Mouse (Mus musculus): ENCODE measurements around the gene Zfp68. TPM values are rescaled to one million over a fixed set of nuclear protein-coding genes. Genes with fewer than 3 reads are reported as not detected.
"Not testable (repeated sequence)": the region's sequence is repeated elsewhere in the genome, so short reads cannot be mapped to it uniquely, and the experiment has no call there.

Zfp68 gene
- polyA plus RNA-seq, 1 experiment from 2014 or later, result 43.1 TPM

DNA sequence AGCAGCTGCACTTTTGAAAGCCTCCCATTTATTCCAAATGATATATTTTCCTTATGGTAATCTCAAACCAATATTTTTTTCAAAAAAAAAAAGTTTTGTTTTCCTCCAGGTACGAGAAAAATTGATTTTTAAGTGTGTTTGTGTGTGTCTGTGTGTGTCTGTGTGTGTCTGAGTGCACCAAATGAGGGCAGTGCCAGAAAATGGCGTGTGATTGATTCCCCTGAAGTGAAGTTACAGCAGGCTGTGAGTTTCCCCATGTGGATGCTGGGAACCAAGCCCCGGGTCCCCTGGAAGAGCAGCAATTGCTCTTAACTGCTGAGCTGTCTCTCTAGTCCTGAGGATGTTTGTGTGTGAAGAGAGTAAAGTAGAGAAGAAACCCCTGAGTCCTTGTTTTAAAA, 3.9 kb upstream of the Zfp68 start:
- Histone ChIP-seq H3K4me1 (ENCODE audit: control insufficient read depth, insufficient read depth, low read length) (peaks cover 14% of the 10 kb centered on the region; the same call in 1 of the 2 replicates), H3K27ac (ENCODE audit: low read length) (peak overlapping the region; percentile 92; the same call in 1 of the 2 replicates), H3K9ac (ENCODE audit: low read depth, low read length) (peak overlapping the region; percentile 92), H3K9me3 (ENCODE audit: control insufficient read depth, low read length) (no peaks in the 10 kb centered on the region), H3K36me3 (ENCODE audit: control insufficient read depth, insufficient read depth, low read length) (no peaks in the 10 kb centered on the region), H3K4me2 (ENCODE audit: low read depth, low read length) (peak overlapping the region; percentile 75), H3K4me3 (ENCODE audit: low read length) (peak overlapping the region; percentile 78), H3K27me3 (replicated peaks; ENCODE audit: control insufficient read depth, insufficient read depth, low read length) (no peaks in the 10 kb centered on the region)
- 10% methylated on average over 3 of the region's 3 CpGs for WGBS
- no peak for ATAC-seq

DNA sequence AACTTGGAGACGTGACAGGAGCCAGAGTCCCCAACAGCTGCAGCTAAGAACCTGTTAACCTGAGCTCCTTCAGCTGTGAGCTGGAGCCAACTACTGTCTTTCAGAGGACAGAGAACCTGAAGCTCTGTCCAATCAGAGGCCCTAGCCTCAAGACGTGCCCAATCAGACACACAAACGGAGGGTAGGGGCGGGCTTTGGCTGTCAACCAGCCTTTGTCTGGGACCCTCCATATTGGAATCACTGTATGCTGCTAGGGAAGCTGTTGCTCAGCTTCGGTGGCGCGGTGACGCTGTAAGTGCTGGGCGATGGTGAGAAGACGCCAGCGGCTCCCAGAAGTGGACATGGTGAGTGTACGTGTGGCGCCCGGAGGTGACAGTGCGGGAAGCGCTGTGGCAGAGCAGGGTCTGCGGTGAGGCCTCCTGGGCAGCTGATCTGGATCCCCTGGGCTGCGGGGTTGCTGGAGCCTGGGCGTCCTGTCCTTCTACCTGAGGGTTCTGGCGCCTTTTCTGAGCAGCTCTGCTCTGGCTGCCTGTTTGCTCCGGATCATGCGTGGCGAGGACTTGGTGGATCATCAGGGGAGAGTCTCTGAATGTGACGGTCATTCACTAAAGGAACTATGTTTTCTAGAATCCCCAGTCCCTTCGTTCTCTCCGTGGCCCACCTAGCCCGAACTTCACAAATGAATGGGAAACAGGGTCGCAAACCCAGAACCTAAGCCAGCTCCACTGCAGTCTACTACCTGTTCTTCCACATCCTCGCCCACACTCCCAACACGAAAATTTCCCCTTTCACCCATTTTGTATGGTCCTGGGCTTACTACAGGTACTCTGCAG, 3.3 kb upstream of the Zfp68 start, which contains the start of gene A430033K04Rik:
Gene A430033K04Rik, plus strand, starts transcription at position 215 of the 833 bp plus-strand sequence.
- Histone ChIP-seq H3K9me3 (ENCODE audit: control insufficient read depth, low read length) (no peaks in the 10 kb centered on the region), H3K9ac (ENCODE audit: low read depth, low read length) (peak within 1 kb of the TSS; percentile 92), H3K27ac (ENCODE audit: low read length) (peak within 1 kb of the TSS; percentile 92), H3K4me1 (ENCODE audit: control insufficient read depth, insufficient read depth, low read length) (peaks cover 14% of the 10 kb centered on the region; the same call in 1 of the 2 replicates), H3K27me3 (replicated peaks; ENCODE audit: control insufficient read depth, insufficient read depth, low read length) (no peaks in the 10 kb centered on the region), H3K4me3 (ENCODE audit: low read length) (peak within 1 kb of the TSS; percentile 78), H3K36me3 (ENCODE audit: control insufficient read depth, insufficient read depth, low read length) (0 out of 2 replicates have a peak, but pooled peaks cover 2% of the 10 kb centered on the region), H3K4me2 (ENCODE audit: low read depth, low read length) (peak within 1 kb of the TSS; percentile 75)
- peak; percentile 95 for ATAC-seq
- WGBS, result under 1% methylated on average over 30 of the region's 30 CpGs

DNA sequence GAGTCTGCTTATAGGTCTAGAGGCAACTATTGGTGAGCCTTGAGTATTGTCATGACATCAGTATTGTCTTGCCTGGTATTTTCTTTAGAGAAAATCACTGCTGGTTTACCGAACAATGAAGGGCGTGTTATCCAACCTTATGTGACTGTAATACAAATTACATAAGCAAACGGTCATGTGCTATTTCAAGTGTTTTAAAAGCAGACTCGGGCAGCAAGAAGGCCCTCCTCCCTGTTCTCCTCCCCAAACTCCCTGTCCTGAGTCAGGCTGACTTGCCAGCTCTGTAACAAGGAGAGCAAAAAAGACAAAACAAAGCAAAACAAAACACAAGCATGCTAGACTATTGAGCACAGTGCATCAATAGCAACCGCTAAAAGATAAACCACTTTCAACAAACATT, 1.3 kb upstream of the Zfp68 start:
- Histone ChIP-seq H3K9ac (ENCODE audit: low read depth, low read length) (no peak overlapping the region), H3K27ac (ENCODE audit: low read length) (0 out of 2 replicates have a peak overlapping the region, but pooled peaks have one; percentile 6), H3K4me3 (ENCODE audit: low read length) (no peak overlapping the region), H3K27me3 (replicated peaks; ENCODE audit: control insufficient read depth, insufficient read depth, low read length) (no peaks in the 10 kb centered on the region), H3K4me2 (ENCODE audit: low read depth, low read length) (no peak overlapping the region), H3K4me1 (ENCODE audit: control insufficient read depth, insufficient read depth, low read length) (peaks cover 14% of the 10 kb centered on the region; the same call in 1 of the 2 replicates), H3K9me3 (ENCODE audit: control insufficient read depth, low read length) (peaks cover 15% of the 10 kb centered on the region), H3K36me3 (ENCODE audit: control insufficient read depth, insufficient read depth, low read length) (peaks cover 19% of the 10 kb centered on the region)
- no peak for ATAC-seq
- 75% methylated on average over 5 of the region's 5 CpGs for WGBS

DNA sequence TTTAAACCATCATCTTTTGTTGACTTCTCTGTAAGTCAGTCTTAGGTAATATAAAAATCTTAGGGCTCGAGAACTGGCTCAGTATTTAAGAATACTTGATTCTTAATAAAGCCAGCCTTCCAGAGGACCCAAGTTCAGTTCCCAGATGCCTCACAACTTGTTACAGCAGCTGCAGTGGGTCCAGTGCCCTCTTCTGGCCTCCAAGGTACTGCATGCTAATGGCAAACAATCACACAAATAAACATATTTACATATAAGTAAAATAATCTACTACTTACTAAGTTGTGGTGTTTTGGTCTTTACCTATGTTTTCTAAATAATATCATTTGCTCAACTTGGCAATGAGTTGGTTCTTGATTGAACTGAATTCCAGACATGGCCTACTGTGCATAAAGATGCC, 1.2 kb downstream of the Zfp68 start:
- WGBS, result 95% methylated on average over 1 of the region's 1 CpGs
- H3K4me3 ChIP-seq (ENCODE audit: low read length), result no peak overlapping the region
- H3K4me2 ChIP-seq (ENCODE audit: low read depth, low read length), result no peak overlapping the region
- no peaks in the 10 kb centered on the region for H3K27me3 ChIP-seq (replicated peaks; ENCODE audit: control insufficient read depth, insufficient read depth, low read length)
- no peak overlapping the region for H3K9ac ChIP-seq (ENCODE audit: low read depth, low read length)
- peaks cover 40% of the 10 kb centered on the region for H3K36me3 ChIP-seq (ENCODE audit: control insufficient read depth, insufficient read depth, low read length)
- H3K9me3 ChIP-seq (ENCODE audit: control insufficient read depth, low read length), result peaks cover 23% of the 10 kb centered on the region
- no peak overlapping the region for H3K27ac ChIP-seq (ENCODE audit: low read length)
- peaks cover 9% of the 10 kb centered on the region; the same call in 1 of the 2 replicates for H3K4me1 ChIP-seq (ENCODE audit: control insufficient read depth, insufficient read depth, low read length)
- no peak for ATAC-seq

DNA sequence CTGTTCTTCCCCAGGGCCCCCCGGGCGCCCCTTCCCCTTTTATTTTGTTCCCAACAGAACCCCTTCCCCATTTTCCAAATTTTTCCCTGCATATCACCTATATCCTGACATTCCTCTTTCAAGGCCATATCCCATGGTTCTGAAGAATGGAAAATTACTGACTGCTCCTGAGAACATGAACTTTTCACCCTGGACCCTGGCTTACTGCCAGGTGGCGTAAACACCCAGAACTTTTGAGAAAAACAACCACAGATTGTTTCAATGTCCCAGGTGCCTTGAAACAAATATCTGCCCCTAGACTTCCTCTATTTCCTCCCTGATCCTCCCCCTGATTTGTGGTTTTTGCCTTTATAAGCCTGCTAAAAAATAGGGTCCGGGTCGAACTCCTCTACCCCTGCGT, 32.2 kb downstream of the Zfp68 start:
- Histone ChIP-seq H3K4me3 (ENCODE audit: low read length) (no peak overlapping the region), H3K27ac (ENCODE audit: low read length) (no peak overlapping the region), H3K4me2 (ENCODE audit: low read depth, low read length) (no peak overlapping the region), H3K36me3 (ENCODE audit: control insufficient read depth, insufficient read depth, low read length) (no peaks in the 10 kb centered on the region), H3K4me1 (ENCODE audit: control insufficient read depth, insufficient read depth, low read length) (no peaks in the 10 kb centered on the region), H3K9ac (ENCODE audit: low read depth, low read length) (no peak overlapping the region), H3K27me3 (replicated peaks; ENCODE audit: control insufficient read depth, insufficient read depth, low read length) (no peaks in the 10 kb centered on the region), H3K9me3 (ENCODE audit: control insufficient read depth, low read length) (peaks cover 13% of the 10 kb centered on the region)
- no peak for ATAC-seq
- WGBS, result 85% methylated on average over 6 of the region's 6 CpGs

DNA sequence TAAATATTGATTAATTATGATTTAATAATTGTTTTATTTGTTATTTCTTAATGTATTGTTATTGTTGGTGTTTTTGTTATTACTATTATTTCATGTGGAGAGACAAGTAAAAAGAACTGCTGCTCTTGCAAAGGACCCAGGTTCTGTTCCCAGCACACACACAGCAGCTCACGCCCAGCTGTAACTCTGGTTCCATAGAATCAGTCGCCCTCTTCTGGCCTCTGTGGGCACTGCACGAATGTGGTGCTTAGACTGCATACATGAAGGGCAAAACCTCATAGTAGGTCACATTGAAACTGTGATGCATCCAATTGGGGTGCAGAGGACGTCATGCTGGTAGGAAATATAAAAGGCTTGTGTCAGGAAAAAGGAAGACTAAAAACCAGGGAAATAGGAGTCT, 47.9 kb downstream of the Zfp68 start:
- H3K27me3 ChIP-seq (replicated peaks; ENCODE audit: control insufficient read depth, insufficient read depth, low read length), result no peaks in the 10 kb centered on the region
- H3K27ac ChIP-seq (ENCODE audit: low read length), result no peak overlapping the region
- 0 out of 2 replicates have a peak, but pooled peaks cover 3% of the 10 kb centered on the region for H3K9me3 ChIP-seq (ENCODE audit: control insufficient read depth, low read length)
- WGBS, result 53% methylated on average over 4 of the region's 4 CpGs
- ATAC-seq, result no peak
- H3K4me3 ChIP-seq (ENCODE audit: low read length), result no peak overlapping the region
- H3K36me3 ChIP-seq (ENCODE audit: control insufficient read depth, insufficient read depth, low read length), result no peaks in the 10 kb centered on the region
- no peak overlapping the region for H3K4me2 ChIP-seq (ENCODE audit: low read depth, low read length)
- no peaks in the 10 kb centered on the region for H3K4me1 ChIP-seq (ENCODE audit: control insufficient read depth, insufficient read depth, low read length)
- H3K9ac ChIP-seq (ENCODE audit: low read depth, low read length), result no peak overlapping the region

DNA sequence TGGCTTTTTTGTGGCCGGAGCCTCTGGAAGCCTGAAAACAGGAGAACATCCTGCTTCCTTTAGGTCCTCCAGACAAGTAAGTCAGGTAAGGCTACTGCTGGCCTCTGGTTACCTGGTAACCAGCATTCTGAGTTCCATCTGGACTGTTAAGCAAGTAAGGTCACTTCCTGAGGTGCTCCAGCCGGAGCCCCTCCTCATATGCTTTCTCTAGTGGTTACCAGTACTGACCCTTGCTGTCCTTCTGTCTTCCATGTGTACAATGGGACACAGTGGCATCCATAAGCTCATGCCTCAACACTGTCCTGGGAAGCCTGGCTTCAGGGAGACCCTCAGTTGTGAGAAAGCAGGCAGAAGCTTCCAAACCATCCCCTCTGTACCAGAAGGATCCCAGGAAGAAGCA, 54.9 kb downstream of the Zfp68 start, which contains the start of gene 1700123K08Rik:
Gene 1700123K08Rik, minus strand, starts transcription at position 101 of the 400 bp plus-strand sequence.
- not testable (repeated sequence) for H3K9me3 ChIP-seq (ENCODE audit: control insufficient read depth, low read length); H3K27ac ChIP-seq (ENCODE audit: low read length); H3K4me2 ChIP-seq (ENCODE audit: low read depth, low read length); H3K36me3 ChIP-seq (ENCODE audit: control insufficient read depth, insufficient read depth, low read length); H3K4me3 ChIP-seq (ENCODE audit: low read length); H3K27me3 ChIP-seq (replicated peaks; ENCODE audit: control insufficient read depth, insufficient read depth, low read length); ATAC-seq; H3K4me1 ChIP-seq (ENCODE audit: control insufficient read depth, insufficient read depth, low read length); H3K9ac ChIP-seq (ENCODE audit: low read depth, low read length)
- WGBS, result 86% methylated on average over 2 of the region's 2 CpGs

Small RNAs within 50 kb of the gene (microRNA-seq; reads per million reads assigned to microRNA genes)
- gene Gm24082, result not detected

Other genes starting within 250 kb of the Zfp68 start
- gene Zfp157, start 178.3 kb downstream of the Zfp68 start, polyA plus RNA-seq (2015; fragmentation: Nextera tagmentation; extraction: Ambion mirVana), result 22.0 and 24.0 TPM in 2 replicates
- not detected in 2 replicates for gene 1700123K08Rik, start 55.0 kb downstream of the Zfp68 start, polyA plus RNA-seq (2015; fragmentation: Nextera tagmentation; extraction: Ambion mirVana)
- 8.0 and 9.5 TPM in 2 replicates for gene A430033K04Rik, start 3.1 kb upstream of the Zfp68 start, polyA plus RNA-seq (2015; fragmentation: Nextera tagmentation; extraction: Ambion mirVana)
- gene Fam20c, start 134.8 kb upstream of the Zfp68 start, polyA plus RNA-seq (2015; fragmentation: Nextera tagmentation; extraction: Ambion mirVana), result 3.4 and 3.6 TPM in 2 replicates
- gene Gm5294, start 200.3 kb upstream of the Zfp68 start, polyA plus RNA-seq (2015; fragmentation: Nextera tagmentation; extraction: Ambion mirVana), result not detected in 2 replicates

Measured in intestine, embryonic 16.5 days (tissue).